In genomic region chr5:15507757-15508459, GRCm38 (mm10) we compare ENCODE assay signal across 11 mouse cellular contexts. TPM values are rescaled to one million over a fixed set of nuclear protein-coding genes. Genes with fewer than 3 reads are reported as not detected.
A peak's percentile ranks its signal among the peaks of the same experiment; 100 is the strongest.
DNase-seq lines count a peak whose midpoint lies in the region; ATAC-seq and TF ChIP-seq lines count a peak whose summit lies in the region.
"Not testable (repeated sequence)": the region's sequence is repeated elsewhere in the genome, so short reads cannot be mapped to it uniquely, and the experiment has no call there.
"Had no signal": no experiment of that assay in that cellular context is flagged by ENCODE, and none has a peak within 500 bp of the region (broad histone marks: within the 10 kb centered on the region; RNA-seq: fewer than 3 reads in every experiment).

No protein-coding gene starts in this region.

- not testable (repeated sequence) for H3K27ac ChIP-seq in forebrain, embryonic 14.5 days (ENCODE audit: low read depth, low read length); heart, embryonic 15.5 days; intestine, embryonic 14.5 days (ENCODE audit: low read depth); limb, embryonic 12.5 days; lung, postnatal 0 days (ENCODE audit: low read length); neural tube, embryonic 13.5 days (replicated peaks)

- not testable (repeated sequence) for H3K27me3 ChIP-seq in forebrain, embryonic 14.5 days (replicated peaks; ENCODE audit: control insufficient read depth, insufficient read depth, low read length); heart, embryonic 15.5 days; intestine, embryonic 14.5 days (replicated peaks; ENCODE audit: control insufficient read depth, insufficient read depth, low read length); limb, embryonic 12.5 days; lung, postnatal 0 days (replicated peaks; ENCODE audit: insufficient read depth, low read length); neural tube, embryonic 13.5 days

- H3K4me2 ChIP-seq in forebrain, embryonic 14.5 days (ENCODE audit: low read length); heart, embryonic 15.5 days; intestine, embryonic 14.5 days (ENCODE audit: low read length); limb, embryonic 12.5 days; lung, postnatal 0 days (replicated peaks; ENCODE audit: low read depth, low read length); neural tube, embryonic 13.5 days: not testable (repeated sequence)

- H3K4me1 ChIP-seq in forebrain, embryonic 14.5 days (ENCODE audit: control insufficient read depth, insufficient read depth, low read length); heart, embryonic 15.5 days (replicated peaks); intestine, embryonic 14.5 days (replicated peaks; ENCODE audit: control insufficient read depth, insufficient read depth, low read length); limb, embryonic 12.5 days (replicated peaks); lung, postnatal 0 days (ENCODE audit: insufficient read depth, low read depth, low read length); neural tube, embryonic 13.5 days (replicated peaks): not testable (repeated sequence)

- WGBS in forebrain, embryonic 14.5 days, result 69% methylated on average over 6 of the region's 6 CpGs
- WGBS in heart, embryonic 15.5 days, result 55% methylated on average over 6 of the region's 6 CpGs
- WGBS in intestine, embryonic 14.5 days, result 68% methylated on average over 6 of the region's 6 CpGs
- 65% methylated on average over 6 of the region's 6 CpGs for WGBS in limb, embryonic 12.5 days
- WGBS in lung, postnatal 0 days, result 62% methylated on average over 6 of the region's 6 CpGs
- WGBS in neural tube, embryonic 13.5 days, result 64% methylated on average over 6 of the region's 6 CpGs

- not testable (repeated sequence) for H3K9ac ChIP-seq in forebrain, embryonic 14.5 days (ENCODE audit: low read length); heart, embryonic 15.5 days; intestine, embryonic 14.5 days (ENCODE audit: low read length); limb, embryonic 12.5 days (replicated peaks); lung, postnatal 0 days (replicated peaks; ENCODE audit: low read depth); neural tube, embryonic 13.5 days

- peaks cover 18% of the 10 kb centered on the region for H3K9me3 ChIP-seq in forebrain, embryonic 14.5 days (replicated peaks; ENCODE audit: control insufficient read depth, low read length)
- H3K9me3 ChIP-seq in heart, embryonic 15.5 days (replicated peaks), result not testable (repeated sequence)
- peaks cover 14% of the 10 kb centered on the region for H3K9me3 ChIP-seq in intestine, embryonic 14.5 days (ENCODE audit: control insufficient read depth, low read length)
- H3K9me3 ChIP-seq in limb, embryonic 12.5 days, result peaks cover 57% of the 10 kb centered on the region
- H3K9me3 ChIP-seq in lung, postnatal 0 days (ENCODE audit: low read length), result peaks cover 11% of the 10 kb centered on the region; the same call in 1 of the 2 replicates
- H3K9me3 ChIP-seq in neural tube, embryonic 13.5 days, result peaks cover 56% of the 10 kb centered on the region

- not testable (repeated sequence) for H3K36me3 ChIP-seq in forebrain, embryonic 14.5 days (ENCODE audit: control insufficient read depth, insufficient read depth, low read length); heart, embryonic 15.5 days; intestine, embryonic 14.5 days (ENCODE audit: control insufficient read depth, insufficient read depth, low read length); limb, embryonic 12.5 days; lung, postnatal 0 days (ENCODE audit: insufficient read depth, low read length); neural tube, embryonic 13.5 days

- not testable (repeated sequence) for H3K4me3 ChIP-seq in forebrain, embryonic 14.5 days (ENCODE audit: low read depth, low read length); heart, embryonic 15.5 days; intestine, embryonic 14.5 days (ENCODE audit: low read depth, low read length); limb, embryonic 12.5 days (replicated peaks); lung, postnatal 0 days (ENCODE audit: low read depth, low read length); neural tube, embryonic 13.5 days

- peak; percentile 40; the same call in 1 of the 2 replicates for ATAC-seq in forebrain, embryonic 14.5 days
- peak; percentile 74 for ATAC-seq in heart, embryonic 15.5 days (replicated peaks; ENCODE audit: insufficient number of reproducible peaks, insufficient read depth, low FRiP score, low read depth)
- ATAC-seq in intestine, embryonic 14.5 days (replicated peaks; ENCODE audit: low FRiP score, low TSS enrichment, low read depth), result peak; percentile 85
- peak; percentile 83 for ATAC-seq in limb, embryonic 12.5 days (ENCODE audit: insufficient number of reproducible peaks, insufficient read depth, low FRiP score, low TSS enrichment, low read depth)
- peak; percentile 38; the same call in 1 of the 2 replicates for ATAC-seq in lung, postnatal 0 days
- ATAC-seq in neural tube, embryonic 13.5 days (ENCODE audit: low read depth), result peak; percentile 61; the same call in 1 of the 2 replicates

- DNase-seq in embryo, embryonic 10 days (ENCODE audit: low spot score), result peak; percentile 12
- DNase-seq in forebrain, embryonic 14.5 days (ENCODE audit: low spot score), result not testable (repeated sequence)
- DNase-seq in intestine, embryonic 14.5 days (ENCODE audit: low spot score), result peak; percentile 58
- DNase-seq in lung, postnatal 0 days (ENCODE audit: low spot score), result peak; percentile 21

- TF ChIP-seq EP300 in lung, postnatal 0 days (IDR thresholded peaks at IDR 0.05), result not testable (repeated sequence)

- not testable (repeated sequence) for TF ChIP-seq CTCF in lung, postnatal 0 days (IDR thresholded peaks at IDR 0.05)

RNA-seq across cellular contexts. Expression of gene Gm21190, which starts 21.1 kb away (rescaled TPM):
- not detected in 2 replicates for polyA plus RNA-seq in forebrain, embryonic 14.5 days (2014; fragmentation: Nextera tagmentation; extraction: Ambion mirVana)
- not detected in 2 replicates for polyA plus RNA-seq in heart, embryonic 15.5 days (2015; fragmentation: Nextera tagmentation; extraction: Ambion mirVana)
- polyA plus RNA-seq in intestine, embryonic 14.5 days (2014; fragmentation: Nextera tagmentation; extraction: Ambion mirVana), result 0.30 TPM in 1 of 2 replicates, not detected in the other
- not detected in 2 replicates for polyA plus RNA-seq in limb, embryonic 12.5 days (2016; fragmentation: Nextera tagmentation; extraction: Ambion mirVana)
- polyA plus RNA-seq in lung, postnatal 0 days (2015; fragmentation: Nextera tagmentation; extraction: Ambion mirVana), result not detected in 2 replicates
- polyA plus RNA-seq in neural tube, embryonic 13.5 days (2015; fragmentation: Nextera tagmentation; extraction: Ambion mirVana), result not detected in 2 replicates
- polyA plus RNA-seq: liver, embryonic 14.5 days; macrophage; Patski; thymus, adult 2 months had no signal

RNA-seq across cellular contexts. Expression of gene Gm21149, which starts 31.6 kb away (rescaled TPM):
- not detected in 2 replicates for polyA plus RNA-seq in forebrain, embryonic 14.5 days (2014; fragmentation: Nextera tagmentation; extraction: Ambion mirVana)
- polyA plus RNA-seq in heart, embryonic 15.5 days (2015; fragmentation: Nextera tagmentation; extraction: Ambion mirVana), result 0.15 and 0.21 TPM in 2 replicates
- 0.15 TPM in 1 of 2 replicates, not detected in the other for polyA plus RNA-seq in intestine, embryonic 14.5 days (2014; fragmentation: Nextera tagmentation; extraction: Ambion mirVana)
- not detected in 2 replicates for polyA plus RNA-seq in limb, embryonic 12.5 days (2016; fragmentation: Nextera tagmentation; extraction: Ambion mirVana)
- polyA plus RNA-seq in lung, postnatal 0 days (2015; fragmentation: Nextera tagmentation; extraction: Ambion mirVana), result 0.14 TPM in 1 of 2 replicates, not detected in the other
- polyA plus RNA-seq in neural tube, embryonic 13.5 days (2015; fragmentation: Nextera tagmentation; extraction: Ambion mirVana), result not detected in 2 replicates
- polyA plus RNA-seq: liver, embryonic 14.5 days; macrophage; Patski; thymus, adult 2 months had no signal
